Mouse (Mus musculus) fibroblast of lung, adult 2 months (primary cell): ENCODE data around the gene Mageb2.
"Not testable (repeated sequence)": the region's sequence is repeated elsewhere in the genome, so short reads cannot be mapped to it uniquely, and the experiment has no call there.

Experiments used
- DNase-seq: peaks from one replicate; pipeline ENCODE4 v3.0.0-alpha.2; 2011; ENCODE audit warnings: low read depth

Gene Mageb2

DNA sequence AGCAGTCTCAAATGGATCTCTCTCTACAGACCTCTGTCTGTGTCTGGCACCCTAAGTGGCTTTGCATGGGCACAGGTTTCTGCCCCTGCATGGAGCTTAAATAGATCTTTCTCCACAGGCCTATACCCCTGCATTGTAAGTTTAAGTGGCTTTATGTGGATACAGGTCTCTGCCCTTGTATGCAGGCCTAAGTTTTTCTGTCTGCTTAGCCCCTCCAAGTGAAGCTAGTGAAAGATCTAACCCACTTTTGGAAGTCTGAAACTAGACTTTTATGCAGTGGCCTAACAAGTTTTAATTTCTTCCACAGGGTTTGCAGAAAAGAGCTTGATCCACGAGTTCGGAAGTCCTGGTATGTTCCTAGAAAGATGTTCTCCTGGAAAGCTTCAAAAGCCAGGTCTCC is at the start of gene Mageb2:
TSS of gene Mageb2 (plus strand) at position 301 of the 400 bp plus-strand sequence.
- DNase-seq: not testable (repeated sequence)

DNA sequence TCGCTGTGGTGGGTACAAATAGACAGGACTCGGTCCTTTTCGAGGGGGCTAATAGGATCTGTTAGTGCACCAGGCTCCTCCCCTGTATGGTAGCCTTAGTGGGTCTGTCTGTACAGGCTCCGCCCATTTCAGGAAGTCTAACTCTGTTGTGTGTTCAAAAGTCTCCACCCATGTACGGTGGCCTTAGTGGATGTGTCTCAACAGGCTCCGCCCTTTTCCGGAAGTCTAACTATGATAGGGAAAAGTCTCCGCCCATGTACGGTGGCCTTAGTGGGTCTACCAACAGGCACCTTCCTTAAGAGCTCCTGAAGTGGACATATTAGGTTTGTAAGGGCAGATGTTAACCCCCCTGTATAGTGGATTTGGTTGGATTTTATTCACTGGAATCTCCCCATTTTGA is 18.2 kb upstream of the Mageb2 start:
- DNase-seq: not testable (repeated sequence)
